Mouse (Mus musculus): ENCODE measurements around the gene Gm10256.
"Not testable (repeated sequence)": the region's sequence is repeated elsewhere in the genome, so short reads cannot be mapped to it uniquely, and the experiment has no call there.

The Gm10256 gene

DNA sequence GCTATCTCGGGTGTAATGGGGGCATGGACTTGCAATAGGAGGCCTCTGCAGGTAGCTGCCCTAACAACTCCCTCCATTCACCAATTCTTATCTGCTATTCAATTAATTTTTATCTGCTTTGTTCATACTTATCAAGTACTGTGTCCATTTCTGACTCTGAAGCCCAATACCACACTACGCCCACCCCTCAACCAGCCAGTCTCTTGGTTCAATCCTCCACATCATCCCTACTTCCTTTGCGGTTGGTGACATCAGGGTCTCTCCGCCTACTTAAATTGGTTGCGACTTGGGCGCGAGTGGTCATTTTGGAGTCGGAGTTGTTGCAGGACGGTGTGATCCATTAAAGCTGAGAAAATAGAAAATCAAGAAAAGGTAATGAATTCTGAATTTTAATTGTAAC is at the start of gene Gm10256, which contains the start of gene Rbmy:
Gm10256 (plus strand) TSS at position 320 of the 400 bp plus-strand sequence.
Rbmy (plus strand) TSS at position 301 of the 400 bp plus-strand sequence.
- not testable (repeated sequence) for DNase-seq (ENCODE audit: low spot score)

DNA sequence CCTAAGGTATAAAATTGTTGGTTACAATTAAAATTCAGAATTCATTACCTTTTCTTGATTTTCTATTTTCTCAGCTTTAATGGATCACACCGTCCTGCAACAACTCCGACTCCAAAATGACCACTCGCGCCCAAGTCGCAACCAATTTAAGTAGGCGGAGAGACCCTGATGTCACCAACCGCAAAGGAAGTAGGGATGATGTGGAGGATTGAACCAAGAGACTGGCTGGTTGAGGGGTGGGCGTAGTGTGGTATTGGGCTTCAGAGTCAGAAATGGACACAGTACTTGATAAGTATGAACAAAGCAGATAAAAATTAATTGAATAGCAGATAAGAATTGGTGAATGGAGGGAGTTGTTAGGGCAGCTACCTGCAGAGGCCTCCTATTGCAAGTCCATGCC is 34.4 kb upstream of the Gm10256 start, which contains the start of gene Gm4064:
Gm4064 (minus strand) TSS at position 101 of the 400 bp plus-strand sequence.
- not testable (repeated sequence) for DNase-seq (ENCODE audit: low spot score)

DNA sequence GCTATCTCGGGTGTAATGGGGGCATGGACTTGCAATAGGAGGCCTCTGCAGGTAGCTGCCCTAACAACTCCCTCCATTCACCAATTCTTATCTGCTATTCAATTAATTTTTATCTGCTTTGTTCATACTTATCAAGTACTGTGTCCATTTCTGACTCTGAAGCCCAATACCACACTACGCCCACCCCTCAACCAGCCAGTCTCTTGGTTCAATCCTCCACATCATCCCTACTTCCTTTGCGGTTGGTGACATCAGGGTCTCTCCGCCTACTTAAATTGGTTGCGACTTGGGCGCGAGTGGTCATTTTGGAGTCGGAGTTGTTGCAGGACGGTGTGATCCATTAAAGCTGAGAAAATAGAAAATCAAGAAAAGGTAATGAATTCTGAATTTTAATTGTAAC is 70.2 kb downstream of the Gm10256 start, which contains the start of gene Gm10352:
Gm10352 (plus strand) TSS at position 301 of the 400 bp plus-strand sequence.
- DNase-seq (ENCODE audit: low spot score), result not testable (repeated sequence)

Measured in ovary, postnatal 10 days (tissue).